Mouse (Mus musculus): Measurements from ENCODE around the gene Gm5134. TPM values are rescaled to one million over a fixed set of nuclear protein-coding genes. Genes with fewer than 3 reads are reported as not detected.

The Gm5134 gene
- polyA plus RNA-seq, 1 experiment from 2014 or later: 0.16 TPM

DNA sequence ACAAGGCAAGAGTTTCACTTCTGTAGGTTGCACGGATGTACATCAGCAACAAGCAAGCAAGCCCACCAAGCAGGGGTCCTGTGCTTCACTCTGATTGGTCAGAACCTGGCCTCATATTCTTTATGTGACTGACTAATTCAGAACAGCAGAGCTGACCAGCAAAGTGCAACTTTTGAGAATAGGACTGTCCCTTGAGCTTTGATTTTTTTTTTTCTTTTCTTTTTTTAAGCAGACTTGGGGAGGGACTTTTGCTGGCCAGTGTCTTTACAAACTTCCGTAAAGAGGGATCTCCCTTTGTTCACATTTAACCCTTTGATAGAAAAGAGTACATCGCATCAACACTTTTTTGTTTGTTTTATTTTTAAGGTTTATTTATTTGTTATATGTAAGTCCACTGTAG is 55.5 kb downstream of the Gm5134 start:
- H3K4me1 ChIP-seq (replicated peaks; ENCODE audit: insufficient read depth, low read length): no peaks in the 10 kb centered on the region
- H3K27ac ChIP-seq: no peak overlapping the region
- ATAC-seq (replicated peaks; ENCODE audit: low FRiP score, low read depth) (no peak), DNase-seq (ENCODE audit: low spot score) (no peak)
- no peaks in the 10 kb centered on the region for H3K27me3 ChIP-seq (ENCODE audit: insufficient read depth, low read length)
- WGBS: 73% methylated on average over 3 of the region's 3 CpGs
- TF ChIP-seq CTCF (IDR thresholded peaks at IDR 0.05; ENCODE audit: low read depth): no peak
- no peak overlapping the region for H3K4me2 ChIP-seq (ENCODE audit: low read length)
- H3K4me3 ChIP-seq (replicated peaks; ENCODE audit: low read depth, low read length): no peak overlapping the region
- H3K36me3 ChIP-seq (ENCODE audit: insufficient read depth, low read length): no peaks in the 10 kb centered on the region
- no peak overlapping the region for H3K9ac ChIP-seq (ENCODE audit: low read depth, low read length)
- no peaks in the 10 kb centered on the region for H3K9me3 ChIP-seq (replicated peaks; ENCODE audit: low read length)

DNA sequence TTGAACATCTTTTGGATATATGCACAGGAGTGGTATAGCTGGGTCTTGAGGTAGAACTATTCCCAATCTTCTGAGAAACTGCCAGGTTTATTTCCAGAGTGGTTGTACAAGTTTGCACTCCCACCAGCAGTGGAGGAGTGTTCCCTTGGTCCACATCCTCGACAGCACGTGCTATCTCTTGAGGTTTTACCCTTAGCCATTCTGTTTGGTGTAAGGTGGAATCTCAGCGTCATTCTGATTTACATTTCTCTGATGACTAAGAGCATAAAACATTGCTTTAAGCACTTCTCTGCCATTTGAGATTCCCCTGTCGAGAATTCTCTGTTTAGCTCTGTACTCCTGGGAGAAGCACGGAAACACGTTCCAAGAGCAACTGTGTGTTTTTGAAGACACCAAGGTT is 58.6 kb downstream of the Gm5134 start:
- Histone ChIP-seq H3K27ac (no peak overlapping the region), H3K4me3 (replicated peaks; ENCODE audit: low read depth, low read length) (no peak overlapping the region), H3K9ac (ENCODE audit: low read depth, low read length) (no peak overlapping the region), H3K9me3 (replicated peaks; ENCODE audit: low read length) (no peaks in the 10 kb centered on the region), H3K36me3 (ENCODE audit: insufficient read depth, low read length) (no peaks in the 10 kb centered on the region), H3K27me3 (ENCODE audit: insufficient read depth, low read length) (no peaks in the 10 kb centered on the region), H3K4me2 (ENCODE audit: low read length) (no peak overlapping the region), H3K4me1 (replicated peaks; ENCODE audit: insufficient read depth, low read length) (no peaks in the 10 kb centered on the region)
- TF ChIP-seq CTCF (IDR thresholded peaks at IDR 0.05; ENCODE audit: low read depth): no peak
- no peak for ATAC-seq (replicated peaks; ENCODE audit: low FRiP score, low read depth)
- 72% methylated on average over 6 of the region's 6 CpGs for WGBS
- no peak for DNase-seq (ENCODE audit: low spot score)

DNA sequence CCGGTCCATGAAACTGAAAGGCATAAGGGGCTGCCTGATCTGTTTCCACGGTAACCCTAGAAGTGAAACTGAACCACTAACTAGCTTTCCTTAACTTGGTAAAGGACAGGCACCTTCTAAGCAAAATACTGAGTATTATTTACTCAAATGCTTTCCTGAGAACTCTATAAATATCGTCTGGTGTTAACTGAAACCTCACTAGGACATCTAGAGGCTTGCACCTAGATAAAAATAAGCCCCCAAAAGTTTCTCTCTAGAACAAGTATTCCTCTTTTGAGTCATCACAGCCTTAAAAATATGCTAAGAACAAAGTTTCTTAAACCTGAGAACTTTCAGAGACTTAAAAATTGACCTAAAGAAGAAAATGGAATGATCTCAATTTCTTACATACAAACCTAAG is 62.6 kb downstream of the Gm5134 start:
- no peaks in the 10 kb centered on the region for H3K9me3 ChIP-seq (replicated peaks; ENCODE audit: low read length)
- no peak for ATAC-seq (replicated peaks; ENCODE audit: low FRiP score, low read depth)
- no peak overlapping the region for H3K4me3 ChIP-seq (replicated peaks; ENCODE audit: low read depth, low read length)
- H3K36me3 ChIP-seq (ENCODE audit: insufficient read depth, low read length): no peaks in the 10 kb centered on the region
- no peak overlapping the region for H3K4me2 ChIP-seq (ENCODE audit: low read length)
- no peaks in the 10 kb centered on the region for H3K27me3 ChIP-seq (ENCODE audit: insufficient read depth, low read length)
- H3K4me1 ChIP-seq (replicated peaks; ENCODE audit: insufficient read depth, low read length): no peaks in the 10 kb centered on the region
- no peak overlapping the region for H3K27ac ChIP-seq
- no peak for DNase-seq (ENCODE audit: low spot score)
- H3K9ac ChIP-seq (ENCODE audit: low read depth, low read length): no peak overlapping the region
- TF ChIP-seq CTCF (IDR thresholded peaks at IDR 0.05; ENCODE audit: low read depth): no peak
- WGBS: 82% methylated on average over 3 of the region's 3 CpGs

DNA sequence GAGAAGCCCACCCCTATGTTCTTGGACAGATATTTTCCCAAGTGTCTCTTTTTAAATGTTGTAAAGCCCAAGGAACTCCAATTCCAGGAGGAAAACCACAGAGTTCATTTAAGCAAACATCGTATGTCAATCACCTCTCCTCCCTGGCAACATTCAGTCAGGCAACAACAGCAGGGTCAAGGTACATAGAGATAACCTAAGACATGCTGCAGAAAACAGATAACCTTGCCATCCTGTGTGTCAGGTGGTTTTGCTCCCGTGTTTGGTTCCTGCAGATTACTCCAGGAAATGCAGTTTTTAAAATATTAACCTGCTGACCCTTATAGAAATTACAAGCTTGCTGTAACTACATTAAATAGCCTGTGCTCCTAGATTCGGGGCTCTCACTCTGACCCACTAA is 67.4 kb downstream of the Gm5134 start:
- 57% methylated on average over 3 of the region's 3 CpGs for WGBS
- H3K9ac ChIP-seq (ENCODE audit: low read depth, low read length): no peak overlapping the region

DNA sequence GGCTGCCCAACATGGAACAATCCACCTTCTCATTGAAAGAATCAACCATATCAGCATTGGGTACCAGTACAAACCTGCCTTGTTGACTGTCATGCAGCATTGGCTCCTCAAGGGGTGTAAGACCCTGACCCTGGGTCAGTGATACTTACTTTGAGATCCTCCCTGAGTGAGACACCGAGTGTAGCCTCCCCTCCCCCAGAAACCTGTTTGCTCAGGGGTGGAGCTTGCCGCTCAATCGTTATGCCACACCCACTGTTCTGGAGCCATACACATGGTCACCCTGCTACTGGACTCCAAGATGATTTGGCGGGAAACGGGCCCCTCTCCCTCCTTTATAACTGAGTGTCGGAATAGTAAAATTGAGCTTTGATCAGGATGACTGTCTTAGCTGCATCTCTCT is 69.6 kb downstream of the Gm5134 start:
- H3K4me3 ChIP-seq (replicated peaks; ENCODE audit: low read depth, low read length): no peak overlapping the region
- H3K4me1 ChIP-seq (replicated peaks; ENCODE audit: insufficient read depth, low read length): no peaks in the 10 kb centered on the region
- TF ChIP-seq CTCF (IDR thresholded peaks at IDR 0.05; ENCODE audit: low read depth): no peak
- no peak overlapping the region for H3K4me2 ChIP-seq (ENCODE audit: low read length)
- H3K27ac ChIP-seq: no peak overlapping the region
- H3K27me3 ChIP-seq (ENCODE audit: insufficient read depth, low read length): no peaks in the 10 kb centered on the region
- peaks cover 5% of the 10 kb centered on the region; the same call in 1 of the 2 replicates for H3K9me3 ChIP-seq (replicated peaks; ENCODE audit: low read length)
- DNase-seq (ENCODE audit: low spot score): no peak
- WGBS: 90% methylated on average over 6 of the region's 6 CpGs
- H3K9ac ChIP-seq (ENCODE audit: low read depth, low read length): no peak overlapping the region
- ATAC-seq (replicated peaks; ENCODE audit: low FRiP score, low read depth): no peak
- no peaks in the 10 kb centered on the region for H3K36me3 ChIP-seq (ENCODE audit: insufficient read depth, low read length)

More for the DNA sequence above, 67.4 kb downstream of the Gm5134 start:
- no peak for DNase-seq (ENCODE audit: low spot score)
- H3K4me2 ChIP-seq (ENCODE audit: low read length): no peak overlapping the region
- no peaks in the 10 kb centered on the region for H3K4me1 ChIP-seq (replicated peaks; ENCODE audit: insufficient read depth, low read length)
- H3K9me3 ChIP-seq (replicated peaks; ENCODE audit: low read length): peaks cover 5% of the 10 kb centered on the region; the same call in 1 of the 2 replicates
- H3K4me3 ChIP-seq (replicated peaks; ENCODE audit: low read depth, low read length): no peak overlapping the region
- H3K27ac ChIP-seq: no peak overlapping the region
- no peak for TF ChIP-seq CTCF (IDR thresholded peaks at IDR 0.05; ENCODE audit: low read depth)
- no peak for ATAC-seq (replicated peaks; ENCODE audit: low FRiP score, low read depth)
- no peaks in the 10 kb centered on the region for H3K27me3 ChIP-seq (ENCODE audit: insufficient read depth, low read length)
- H3K36me3 ChIP-seq (ENCODE audit: insufficient read depth, low read length): no peaks in the 10 kb centered on the region

DNA sequence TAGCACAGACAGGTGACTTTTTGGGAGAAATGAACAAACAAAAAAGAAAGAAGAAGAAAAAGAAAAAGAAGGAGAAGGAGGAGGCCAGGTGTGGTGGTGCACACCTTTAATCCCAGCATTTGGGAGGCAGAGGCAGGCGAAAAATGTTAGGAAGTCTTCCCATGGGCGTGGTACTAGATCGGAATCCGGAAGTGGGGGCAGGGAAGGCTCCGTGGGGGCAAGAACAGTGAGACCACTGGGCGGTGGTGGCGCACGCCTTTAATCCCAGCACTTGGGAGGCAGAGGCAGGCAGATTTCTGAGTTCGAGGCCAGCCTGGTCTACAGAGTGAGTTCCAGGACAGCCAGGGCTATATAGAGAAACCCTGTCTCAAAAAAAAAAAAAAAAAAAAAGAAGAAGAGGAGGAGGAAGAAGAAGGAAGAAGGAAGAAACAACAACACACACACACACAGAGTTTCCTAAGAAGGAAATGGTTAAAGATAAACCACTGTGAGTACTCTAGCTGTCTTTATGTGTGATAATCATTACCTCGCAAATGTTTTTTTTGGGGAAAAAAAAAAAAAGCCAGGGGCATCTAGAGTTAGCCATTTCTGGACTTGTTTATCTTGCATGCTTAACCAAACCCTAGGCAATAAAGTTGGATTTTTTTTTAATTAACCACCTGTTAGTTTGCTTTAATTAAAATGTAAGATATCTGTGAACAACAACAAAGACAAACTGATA is 71.3 kb downstream of the Gm5134 start:
- no peak overlapping the region for H3K9ac ChIP-seq (ENCODE audit: low read depth, low read length)
- no peak overlapping the region for H3K27ac ChIP-seq
- no peak for ATAC-seq (replicated peaks; ENCODE audit: low FRiP score, low read depth)
- no peaks in the 10 kb centered on the region for H3K36me3 ChIP-seq (ENCODE audit: insufficient read depth, low read length)
- no peak for TF ChIP-seq CTCF (IDR thresholded peaks at IDR 0.05; ENCODE audit: low read depth)
- H3K4me2 ChIP-seq (ENCODE audit: low read length): no peak overlapping the region
- no peaks in the 10 kb centered on the region for H3K4me1 ChIP-seq (replicated peaks; ENCODE audit: insufficient read depth, low read length)
- 90% methylated on average over 10 of the region's 10 CpGs for WGBS
- H3K4me3 ChIP-seq (replicated peaks; ENCODE audit: low read depth, low read length): no peak overlapping the region
- DNase-seq (ENCODE audit: low spot score): no peak
- peaks cover 5% of the 10 kb centered on the region; the same call in 1 of the 2 replicates for H3K9me3 ChIP-seq (replicated peaks; ENCODE audit: low read length)
- no peaks in the 10 kb centered on the region for H3K27me3 ChIP-seq (ENCODE audit: insufficient read depth, low read length)

All from kidney, postnatal 0 days (tissue).